Mouse (Mus musculus) heart, embryonic 12.5 days (tissue): ENCODE measurements around the gene St6galnac3. TPM values are rescaled to one million over a fixed set of nuclear protein-coding genes. Genes with fewer than 3 reads are reported as not detected.

Experiments used
- ATAC-seq: fragments of 200-750 bp; cut with Nextera tagmentation; 2 replicates; pipeline ENCODE4 v1.8.0; 2017; ENCODE audit warnings: moderate TSS enrichment, moderate library complexity; ENCODE audit not compliant: insufficient number of reproducible peaks, low FRiP score
- H3K27ac ChIP-seq: fragments of 300-500 bp; sonication (generic); 2 replicates; pipeline ENCODE4 v1.5.1; 2016; ENCODE audit warnings: mild to moderate bottlenecking, moderate library complexity; ENCODE audit not compliant: poor library complexity, severe bottlenecking
- H3K27me3 ChIP-seq: fragments of 300-500 bp; sonication (generic); replicated peaks from 2 replicates; pipeline ENCODE4 v1.6.1; 2016; ENCODE audit warnings: mild to moderate bottlenecking, moderate library complexity
- H3K36me3 ChIP-seq: fragments of 300-500 bp; sonication (generic); 2 replicates; pipeline ENCODE4 v1.6.1; 2016; ENCODE audit warnings: mild to moderate bottlenecking, moderate library complexity
- H3K4me1 ChIP-seq: fragments of 300-500 bp; sonication (generic); replicated peaks from 2 replicates; pipeline ENCODE4 v1.6.1; 2016; ENCODE audit warnings: mild to moderate bottlenecking
- H3K4me2 ChIP-seq: fragments of 300-500 bp; sonication (generic); 2 replicates; pipeline ENCODE4 v1.6.1; 2016; ENCODE audit warnings: mild to moderate bottlenecking, moderate library complexity
- H3K4me3 ChIP-seq: fragments of 300-500 bp; sonication (generic); 2 replicates; pipeline ENCODE4 v1.5.1; 2016; ENCODE audit warnings: mild to moderate bottlenecking
- H3K9ac ChIP-seq: fragments of 300-500 bp; sonication (generic); 2 replicates; pipeline ENCODE4 v1.6.1; 2016; ENCODE audit warnings: mild to moderate bottlenecking, moderate library complexity
- H3K9me3 ChIP-seq: fragments of 300-500 bp; sonication (generic); replicated peaks from 2 replicates; pipeline ENCODE4 v1.6.1; 2016; ENCODE audit warnings: mild to moderate bottlenecking, moderate library complexity
- WGBS: fragments of 180-500 bp; shearing (Covaris S2); methylation state at CpG from one replicate; pipeline ENCODE4 v1.1.7; 2016; 5-methylcytosine and 5-hydroxymethylcytosine counted together
- polyA plus RNA-seq: library from polyadenylated mRNA; unstranded; fragments of >200 nt; fragmentation: Nextera tagmentation; extraction: Ambion mirVana; gene quantifications from 2 replicates; pipeline ENCODE4 v1.2.1, GENCODE M21; 2016

Gene St6galnac3
- polyA plus RNA-seq, 1 experiment from 2014 or later, result 27.0 TPM

GRCm38 (mm10) chr3:153436076-153437021 lies 288.6 kb downstream of the St6galnac3 start:
- H3K9ac ChIP-seq, result no peak overlapping the region
- no peak for ATAC-seq
- H3K4me1 ChIP-seq, result no peaks in the 10 kb centered on the region
- no peaks in the 10 kb centered on the region for H3K9me3 ChIP-seq
- no peak overlapping the region for H3K27ac ChIP-seq
- no peak overlapping the region for H3K4me2 ChIP-seq
- H3K27me3 ChIP-seq, result no peaks in the 10 kb centered on the region
- 77% methylated on average over 17 of the region's 17 CpGs for WGBS
- no peaks in the 10 kb centered on the region for H3K36me3 ChIP-seq
- no peak overlapping the region for H3K4me3 ChIP-seq

- Histone ChIP-seq H3K4me3 (no peak overlapping the region), H3K4me2 (no peak overlapping the region), H3K9me3 (no peaks in the 10 kb centered on the region), H3K27ac (no peak overlapping the region), H3K4me1 (no peaks in the 10 kb centered on the region), H3K36me3 (no peaks in the 10 kb centered on the region), H3K27me3 (no peaks in the 10 kb centered on the region), H3K9ac (no peak overlapping the region)
- ATAC-seq, result no peak
- WGBS, result 88% methylated on average over 8 of the region's 8 CpGs
Observed at GRCm38 (mm10) chr3:153433010-153433409, 292.0 kb downstream of the St6galnac3 start.

DNA sequence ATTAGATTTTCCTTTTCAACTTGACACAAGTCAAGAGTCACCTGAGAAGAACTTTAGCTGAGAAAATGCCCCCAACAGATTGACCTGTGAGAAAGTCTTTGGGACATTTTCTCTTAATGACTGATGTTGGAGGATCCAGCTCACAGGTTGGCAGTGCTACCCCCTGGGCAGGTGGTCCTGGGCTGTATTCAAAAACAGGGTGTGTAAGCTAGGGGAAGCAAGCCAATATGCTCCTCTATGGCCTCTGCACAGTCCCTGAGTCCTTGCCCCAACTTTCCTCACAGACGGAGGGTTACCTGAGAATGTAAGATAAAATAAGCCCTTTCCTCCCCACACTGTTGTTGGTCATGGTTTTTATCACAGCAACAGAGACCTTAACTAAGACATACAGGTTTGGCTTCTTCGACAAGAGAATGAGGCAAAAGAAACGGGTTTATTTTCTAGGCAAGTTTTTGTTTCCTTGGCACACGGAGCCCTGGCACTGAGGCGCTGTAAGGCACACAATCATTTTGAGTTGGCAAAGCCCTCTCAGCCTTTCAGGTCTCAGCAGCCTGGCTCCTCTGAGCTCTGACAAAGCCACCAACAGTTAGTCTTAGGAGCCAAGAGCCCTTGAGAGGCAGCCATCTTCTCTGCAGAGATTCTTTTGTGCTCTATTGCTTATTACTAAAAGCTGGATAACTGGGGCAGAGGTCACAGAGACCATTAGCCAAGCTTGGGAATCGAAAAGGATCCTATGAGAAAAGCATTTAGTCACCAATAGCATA lies 292.7 kb downstream of the St6galnac3 start:
- Histone ChIP-seq H3K27ac (no peak overlapping the region), H3K36me3 (no peaks in the 10 kb centered on the region), H3K9me3 (no peaks in the 10 kb centered on the region), H3K4me1 (no peaks in the 10 kb centered on the region), H3K4me3 (no peak overlapping the region), H3K4me2 (no peak overlapping the region), H3K9ac (no peak overlapping the region), H3K27me3 (no peaks in the 10 kb centered on the region)
- 83% methylated on average over 6 of the region's 6 CpGs for WGBS
- ATAC-seq, result no peak

- Histone ChIP-seq H3K27ac (no peak overlapping the region), H3K27me3 (no peaks in the 10 kb centered on the region), H3K9me3 (no peaks in the 10 kb centered on the region), H3K4me1 (no peaks in the 10 kb centered on the region), H3K4me3 (no peak overlapping the region), H3K36me3 (no peaks in the 10 kb centered on the region), H3K9ac (no peak overlapping the region), H3K4me2 (no peak overlapping the region)
- 70% methylated on average over 8 of the region's 8 CpGs for WGBS
- ATAC-seq, result no peak
Observed at GRCm38 (mm10) chr3:153429840-153430239, 295.1 kb downstream of the St6galnac3 start.

DNA sequence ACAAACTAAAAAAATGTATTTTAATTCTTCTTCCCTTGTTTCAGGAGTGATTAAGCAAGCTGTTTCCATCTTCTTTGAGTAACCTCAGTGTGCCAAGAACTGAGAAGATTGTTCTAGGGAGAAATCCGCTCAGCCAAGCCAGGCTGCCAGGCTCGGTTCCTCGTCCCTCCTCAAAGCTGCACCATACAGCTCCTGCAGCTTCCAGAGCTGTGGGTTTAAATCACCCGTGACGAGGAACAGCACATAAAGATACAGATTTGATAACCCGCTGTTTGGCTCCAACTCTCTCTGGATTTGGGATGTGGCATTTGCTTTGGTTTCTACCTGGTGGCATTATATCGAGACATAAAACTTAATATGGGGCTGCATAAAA lies 303.1 kb downstream of the St6galnac3 start:
- no peak overlapping the region for H3K9ac ChIP-seq
- H3K4me3 ChIP-seq, result no peak overlapping the region
- no peaks in the 10 kb centered on the region for H3K27me3 ChIP-seq
- H3K27ac ChIP-seq, result no peak overlapping the region
- no peaks in the 10 kb centered on the region for H3K36me3 ChIP-seq
- 83% methylated on average over 7 of the region's 7 CpGs for WGBS
- H3K9me3 ChIP-seq, result no peaks in the 10 kb centered on the region
- ATAC-seq, result no peak
- H3K4me2 ChIP-seq, result no peak overlapping the region
- no peaks in the 10 kb centered on the region; the same call in 1 of the 2 replicates for H3K4me1 ChIP-seq

DNA sequence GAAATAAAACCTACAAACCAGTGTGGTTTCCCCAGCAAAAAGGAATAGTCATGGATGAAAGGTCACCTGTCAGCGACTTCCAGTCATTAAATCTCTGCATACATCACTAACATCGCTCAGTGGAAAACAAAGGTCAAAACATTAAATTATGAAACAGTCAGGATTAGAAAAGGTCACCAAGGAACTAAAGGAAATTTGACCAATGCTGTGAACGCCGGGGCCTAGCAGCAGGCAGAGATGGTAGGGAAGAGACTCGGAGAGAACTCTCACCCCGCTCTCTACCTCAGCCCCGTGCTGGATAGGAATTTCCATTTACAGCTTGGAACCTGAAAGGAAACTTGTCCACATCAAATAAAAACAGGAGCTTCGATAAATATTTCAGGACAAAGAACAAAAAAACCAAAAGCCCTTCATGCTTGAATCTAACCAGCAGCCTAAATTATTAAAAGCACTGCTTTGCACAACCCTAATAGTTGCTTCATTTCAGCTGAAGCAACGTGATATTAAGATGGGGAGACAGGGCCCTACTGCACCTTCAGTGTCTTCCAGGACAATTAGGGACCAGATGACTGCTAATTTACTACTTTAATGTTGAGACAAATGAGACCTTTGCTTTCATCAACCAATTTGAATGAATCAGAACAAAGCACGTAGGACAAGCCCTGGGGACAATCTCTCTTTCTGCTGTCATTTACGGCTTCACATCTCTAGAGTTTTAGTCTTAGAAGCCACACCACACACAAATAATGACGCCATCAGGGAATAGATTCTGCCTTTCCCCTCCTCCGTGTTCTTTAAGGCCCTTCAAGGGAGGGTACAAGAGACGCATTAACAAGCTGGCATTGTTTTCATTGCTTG lies 303.7 kb downstream of the St6galnac3 start:
- whole genome bisulfite sequencing, result 84% methylated on average over 14 of the region's 14 CpGs
- Histone ChIP-seq H3K9ac (no peak overlapping the region), H3K36me3 (no peaks in the 10 kb centered on the region), H3K4me2 (no peak overlapping the region), H3K27ac (no peak overlapping the region), H3K4me3 (no peak overlapping the region), H3K27me3 (no peaks in the 10 kb centered on the region), H3K9me3 (no peaks in the 10 kb centered on the region), H3K4me1 (no peaks in the 10 kb centered on the region; the same call in 1 of the 2 replicates)
- no peak for ATAC-seq

DNA sequence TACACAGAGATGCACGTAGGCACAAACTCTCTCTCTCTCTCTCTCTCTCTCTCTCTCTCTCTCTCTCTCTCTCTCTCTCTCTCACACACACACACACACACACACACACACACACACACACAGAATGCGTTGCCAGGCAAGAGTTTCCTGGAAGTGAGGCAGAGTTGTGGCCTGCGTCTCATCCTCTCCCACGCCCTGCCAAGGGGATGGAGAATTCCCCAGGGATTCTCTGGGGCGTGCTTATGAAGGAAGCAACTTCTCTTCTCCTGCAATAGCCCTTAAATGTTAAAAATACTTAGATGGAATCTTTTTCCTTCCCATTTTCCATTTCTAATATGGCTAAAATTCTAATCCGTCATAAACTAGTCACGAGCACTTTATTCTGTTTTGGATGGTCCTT lies 305.6 kb downstream of the St6galnac3 start:
- Histone ChIP-seq H3K9me3 (no peaks in the 10 kb centered on the region), H3K27me3 (no peaks in the 10 kb centered on the region), H3K27ac (no peak overlapping the region), H3K4me3 (no peak overlapping the region), H3K9ac (no peak overlapping the region), H3K4me2 (no peak overlapping the region), H3K4me1 (no peaks in the 10 kb centered on the region; the same call in 1 of the 2 replicates), H3K36me3 (no peaks in the 10 kb centered on the region)
- 69% methylated on average over 7 of the region's 7 CpGs for WGBS
- no peak for ATAC-seq

GRCm38 (mm10) chr3:153417001-153417400 lies 308.0 kb downstream of the St6galnac3 start:
- Histone ChIP-seq H3K4me3 (no peak overlapping the region), H3K4me1 (no peaks in the 10 kb centered on the region; the same call in 1 of the 2 replicates), H3K4me2 (no peak overlapping the region), H3K9me3 (no peaks in the 10 kb centered on the region), H3K27me3 (no peaks in the 10 kb centered on the region), H3K27ac (no peak overlapping the region), H3K9ac (no peak overlapping the region), H3K36me3 (no peaks in the 10 kb centered on the region)
- WGBS, result 89% methylated on average over 9 of the region's 9 CpGs
- ATAC-seq, result no peak

DNA sequence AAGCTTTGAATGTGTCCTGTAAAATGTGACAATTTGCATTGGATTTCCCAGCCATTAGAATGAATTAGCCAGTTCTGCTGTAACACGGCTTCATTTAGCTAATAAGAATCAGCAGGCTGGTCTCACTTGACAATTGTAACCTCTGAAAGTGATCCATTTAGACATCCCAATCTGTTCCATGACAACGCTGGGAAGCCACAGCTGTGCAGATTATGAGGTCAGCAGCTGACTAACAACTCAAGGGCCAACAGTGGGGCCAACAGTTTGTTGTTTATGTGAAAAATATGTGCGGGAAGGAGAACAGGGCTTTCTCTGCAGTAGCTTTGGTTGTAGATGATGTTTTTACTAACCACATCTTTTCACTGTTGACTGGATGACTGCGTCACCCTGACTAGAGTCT lies 308.6 kb downstream of the St6galnac3 start:
- Histone ChIP-seq H3K9me3 (no peaks in the 10 kb centered on the region), H3K4me1 (no peaks in the 10 kb centered on the region; the same call in 1 of the 2 replicates), H3K9ac (no peak overlapping the region), H3K27me3 (no peaks in the 10 kb centered on the region), H3K36me3 (no peaks in the 10 kb centered on the region), H3K4me2 (no peak overlapping the region), H3K27ac (no peak overlapping the region), H3K4me3 (no peak overlapping the region)
- ATAC-seq, result no peak
- WGBS, result 91% methylated on average over 4 of the region's 4 CpGs

- H3K4me2 ChIP-seq, result no peak overlapping the region
- no peaks in the 10 kb centered on the region for H3K4me1 ChIP-seq
- ATAC-seq, result no peak
- no peaks in the 10 kb centered on the region for H3K36me3 ChIP-seq
- H3K9ac ChIP-seq, result no peak overlapping the region
- H3K27me3 ChIP-seq, result no peaks in the 10 kb centered on the region
- H3K9me3 ChIP-seq, result no peaks in the 10 kb centered on the region
- H3K27ac ChIP-seq, result no peak overlapping the region
- no peak overlapping the region for H3K4me3 ChIP-seq
- WGBS, result 84% methylated on average over 2 of the region's 2 CpGs
Observed at GRCm38 (mm10) chr3:153414132-153414531, 310.8 kb downstream of the St6galnac3 start.

DNA sequence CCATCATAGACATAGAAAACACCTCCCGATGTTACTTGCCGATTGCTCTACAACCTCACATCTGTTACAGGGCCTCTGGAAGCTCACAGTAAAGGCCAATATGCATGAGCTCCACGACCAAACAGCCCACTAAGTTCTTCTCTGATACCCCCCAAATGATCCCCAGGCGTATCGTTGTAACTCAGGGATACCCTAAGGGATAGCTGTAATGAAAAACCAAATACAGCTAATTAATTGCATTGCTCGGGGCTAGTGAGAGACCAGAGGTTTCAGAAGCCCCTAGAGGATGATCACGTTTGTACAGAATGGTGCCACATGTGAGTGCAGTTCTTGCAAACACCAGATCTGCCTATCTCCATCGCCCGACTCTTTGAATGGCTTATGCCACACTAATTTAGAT lies 315.7 kb downstream of the St6galnac3 start:
- H3K27ac ChIP-seq, result no peak overlapping the region
- no peak overlapping the region for H3K4me3 ChIP-seq
- H3K4me1 ChIP-seq, result no peaks in the 10 kb centered on the region
- no peaks in the 10 kb centered on the region for H3K9me3 ChIP-seq
- H3K36me3 ChIP-seq, result no peaks in the 10 kb centered on the region
- no peaks in the 10 kb centered on the region for H3K27me3 ChIP-seq
- H3K4me2 ChIP-seq, result no peak overlapping the region
- ATAC-seq, result no peak
- H3K9ac ChIP-seq, result no peak overlapping the region
- WGBS, result 79% methylated on average over 9 of the region's 9 CpGs
